Mouse (Mus musculus) midbrain, embryonic 12.5 days (tissue): ENCODE results near the gene Slc22a23. TPM values are rescaled to one million over a fixed set of nuclear protein-coding genes. Genes with fewer than 3 reads are reported as not detected.

Experiments used
- ATAC-seq: fragments of 200-750 bp; cut with Nextera tagmentation; 2 replicates; pipeline ENCODE4 v1.8.0; 2017; ENCODE audit warnings: low read depth, moderate TSS enrichment, moderate library complexity; ENCODE audit not compliant: low FRiP score
- H3K27ac ChIP-seq: fragments of 300-500 bp; sonication (generic); replicated peaks from 2 replicates; pipeline ENCODE4 v1.5.1; 2016; ENCODE audit warnings: mild to moderate bottlenecking
- H3K27me3 ChIP-seq: fragments of 300-500 bp; sonication (generic); 2 replicates; pipeline ENCODE4 v1.6.1; 2016; ENCODE audit warnings: mild to moderate bottlenecking
- H3K36me3 ChIP-seq: fragments of 300-500 bp; sonication (generic); 2 replicates; pipeline ENCODE4 v1.6.1; 2016
- H3K4me1 ChIP-seq: fragments of 300-500 bp; sonication (generic); 2 replicates; pipeline ENCODE4 v1.6.1; 2016
- H3K4me2 ChIP-seq: fragments of 300-500 bp; sonication (generic); replicated peaks from 2 replicates; pipeline ENCODE4 v1.6.1; 2016; ENCODE audit warnings: mild to moderate bottlenecking, moderate library complexity
- H3K4me3 ChIP-seq: fragments of 300-500 bp; sonication (generic); 2 replicates; pipeline ENCODE4 v1.5.1; 2016; ENCODE audit warnings: mild to moderate bottlenecking
- H3K9ac ChIP-seq: fragments of 300-500 bp; sonication (generic); replicated peaks from 2 replicates; pipeline ENCODE4 v1.6.1; 2016; ENCODE audit warnings: mild to moderate bottlenecking, moderate library complexity
- H3K9me3 ChIP-seq: fragments of 300-500 bp; sonication (generic); 2 replicates; pipeline ENCODE4 v1.6.1; 2016; ENCODE audit warnings: mild to moderate bottlenecking
- WGBS: fragments of 180-500 bp; shearing (Covaris S2); methylation state at CpG from one replicate; pipeline ENCODE4 v1.1.7; 2016; 5-methylcytosine and 5-hydroxymethylcytosine counted together
- polyA plus RNA-seq: library from polyadenylated mRNA; unstranded; fragments of >200 nt; fragmentation: Nextera tagmentation; extraction: Ambion mirVana; gene quantifications from 2 replicates; pipeline ENCODE4 v1.2.1, GENCODE M21; 2016

Slc22a23 gene
- polyA plus RNA-seq, 1 experiment from 2014 or later, result 24.3 TPM

DNA sequence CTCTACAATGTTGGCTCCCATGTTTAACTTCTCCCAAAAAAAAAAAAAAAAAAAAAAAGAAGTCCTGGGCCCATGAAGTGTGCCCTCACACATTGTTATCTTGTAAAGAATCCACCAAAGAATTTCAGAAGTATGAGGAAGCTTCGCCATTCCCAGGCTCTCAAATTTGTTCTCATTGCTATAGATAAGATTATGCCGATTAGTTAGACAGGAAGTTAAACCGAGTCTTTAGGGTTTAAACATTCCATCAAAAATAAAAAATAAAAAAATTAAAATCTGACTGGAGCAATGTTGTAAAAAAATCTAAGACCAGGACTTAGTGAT lies 36.4 kb downstream of the Slc22a23 start:
- H3K27me3 ChIP-seq, result no peaks in the 10 kb centered on the region
- ATAC-seq, result no peak
- no peak overlapping the region for H3K9ac ChIP-seq
- H3K4me1 ChIP-seq, result peaks cover 16% of the 10 kb centered on the region; the same call in 1 of the 2 replicates
- 97% methylated on average over 3 of the region's 3 CpGs for WGBS
- H3K9me3 ChIP-seq, result no peaks in the 10 kb centered on the region
- no peak overlapping the region for H3K4me3 ChIP-seq
- peaks cover 11% of the 10 kb centered on the region for H3K36me3 ChIP-seq
- no peak overlapping the region for H3K4me2 ChIP-seq
- H3K27ac ChIP-seq, result no peak overlapping the region

DNA sequence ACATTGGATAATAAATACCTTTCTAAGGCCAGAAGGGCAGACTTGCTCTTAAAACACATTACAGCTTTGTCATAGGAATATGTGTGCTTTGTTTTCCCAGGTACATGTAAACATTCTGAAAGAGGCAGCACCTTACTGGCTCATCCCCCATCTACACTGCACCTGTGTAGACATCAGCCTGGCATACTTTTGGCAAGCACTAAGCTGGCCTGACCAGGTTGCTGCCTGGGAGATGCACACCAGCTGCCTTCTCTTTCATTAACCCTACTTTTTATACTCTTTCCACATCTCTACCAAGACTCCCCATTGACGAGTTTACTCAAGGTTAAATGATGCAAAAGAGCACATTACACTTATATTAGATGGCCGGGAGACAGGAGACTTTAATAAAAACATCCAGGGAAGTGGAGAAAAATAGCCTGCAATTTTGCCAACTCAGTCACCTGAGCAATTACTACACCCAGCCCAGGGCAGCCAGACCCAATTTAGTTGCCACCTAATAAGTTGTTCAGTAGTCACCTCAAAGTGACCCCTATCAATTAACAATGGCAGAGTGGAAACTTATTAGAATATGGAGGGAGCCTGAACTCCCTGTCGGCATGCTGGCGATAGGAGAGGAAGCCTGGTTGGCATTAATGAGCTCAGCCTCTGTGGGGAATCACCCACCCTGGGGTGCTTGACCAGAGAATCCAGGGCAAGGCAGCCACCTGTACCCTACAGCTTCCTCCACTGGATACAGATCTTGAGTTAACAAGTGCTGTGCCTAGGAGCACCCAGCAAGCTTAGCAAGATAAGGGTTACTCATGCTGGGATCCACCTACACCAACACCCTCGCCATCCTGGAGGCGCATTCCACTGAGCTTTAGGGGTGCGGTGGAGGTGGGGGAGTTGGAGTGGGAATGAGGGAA lies 37.0 kb downstream of the Slc22a23 start:
- Histone ChIP-seq H3K4me3 (no peak overlapping the region), H3K9ac (no peak overlapping the region), H3K4me2 (no peak overlapping the region), H3K27ac (no peak overlapping the region), H3K36me3 (peaks cover 11% of the 10 kb centered on the region), H3K9me3 (no peaks in the 10 kb centered on the region), H3K4me1 (peaks cover 9% of the 10 kb centered on the region; the same call in 1 of the 2 replicates), H3K27me3 (no peaks in the 10 kb centered on the region)
- ATAC-seq, result no peak
- 68% methylated on average over 7 of the region's 7 CpGs for WGBS

DNA sequence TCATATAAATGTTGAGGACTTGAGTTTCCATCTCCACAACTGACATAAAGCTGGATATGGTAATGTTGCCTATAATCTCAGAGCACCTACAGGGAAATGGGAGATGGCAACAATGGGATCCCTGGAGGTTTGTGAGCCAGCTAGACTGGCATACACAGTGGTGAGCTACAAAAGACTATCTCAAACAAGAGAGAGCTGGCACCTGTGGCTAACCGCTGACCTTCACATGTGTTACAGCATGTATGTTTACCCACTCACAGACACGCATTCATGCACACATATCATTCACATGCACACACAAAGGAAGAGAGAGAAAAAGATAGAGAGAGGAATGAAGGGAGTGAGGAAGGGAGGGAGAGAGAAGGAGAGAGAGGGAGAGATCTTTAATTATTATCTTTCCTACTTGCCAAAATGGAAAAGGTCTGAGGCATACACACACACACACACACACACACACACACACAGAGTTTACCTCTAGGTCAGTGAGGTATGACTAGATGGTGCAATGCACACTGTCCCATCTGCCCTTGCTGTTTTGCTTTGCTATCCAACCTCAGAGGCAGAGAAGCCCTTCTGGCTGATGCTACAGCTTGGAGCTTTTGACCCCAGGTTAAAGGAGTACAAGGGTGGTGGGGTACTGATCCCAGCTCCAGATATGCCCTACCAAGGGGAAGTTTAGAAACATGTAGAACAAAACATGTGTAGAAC lies 38.9 kb downstream of the Slc22a23 start:
- WGBS, result 92% methylated on average over 2 of the region's 2 CpGs

DNA sequence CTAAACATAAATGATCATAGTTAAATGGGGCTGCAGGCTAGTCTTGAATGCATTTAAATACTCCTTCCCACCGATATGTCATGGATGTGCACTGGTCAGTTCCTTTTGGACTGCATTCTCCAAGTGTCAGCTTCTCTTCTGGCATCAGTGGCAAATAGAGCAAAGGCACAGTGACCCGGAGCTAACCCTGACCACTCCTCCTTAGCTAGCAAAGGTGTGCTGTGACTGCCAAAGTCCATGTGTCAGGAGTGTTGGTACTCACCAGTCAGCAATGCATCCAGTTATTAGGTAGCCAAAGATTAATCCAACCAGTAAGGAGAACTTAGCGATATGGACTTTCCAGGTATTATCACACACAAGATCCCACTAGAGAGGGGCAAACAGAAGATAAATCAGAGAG lies 40.1 kb downstream of the Slc22a23 start:
- H3K4me1 ChIP-seq, result peaks cover 9% of the 10 kb centered on the region

More for the DNA sequence above, 38.9 kb downstream of the Slc22a23 start:
- Histone ChIP-seq H3K27ac (no peak overlapping the region), H3K4me3 (no peak overlapping the region), H3K4me2 (no peak overlapping the region), H3K4me1 (peaks cover 9% of the 10 kb centered on the region), H3K9me3 (no peaks in the 10 kb centered on the region), H3K9ac (no peak overlapping the region), H3K27me3 (no peaks in the 10 kb centered on the region), H3K36me3 (peaks cover 20% of the 10 kb centered on the region)
- ATAC-seq, result no peak

DNA sequence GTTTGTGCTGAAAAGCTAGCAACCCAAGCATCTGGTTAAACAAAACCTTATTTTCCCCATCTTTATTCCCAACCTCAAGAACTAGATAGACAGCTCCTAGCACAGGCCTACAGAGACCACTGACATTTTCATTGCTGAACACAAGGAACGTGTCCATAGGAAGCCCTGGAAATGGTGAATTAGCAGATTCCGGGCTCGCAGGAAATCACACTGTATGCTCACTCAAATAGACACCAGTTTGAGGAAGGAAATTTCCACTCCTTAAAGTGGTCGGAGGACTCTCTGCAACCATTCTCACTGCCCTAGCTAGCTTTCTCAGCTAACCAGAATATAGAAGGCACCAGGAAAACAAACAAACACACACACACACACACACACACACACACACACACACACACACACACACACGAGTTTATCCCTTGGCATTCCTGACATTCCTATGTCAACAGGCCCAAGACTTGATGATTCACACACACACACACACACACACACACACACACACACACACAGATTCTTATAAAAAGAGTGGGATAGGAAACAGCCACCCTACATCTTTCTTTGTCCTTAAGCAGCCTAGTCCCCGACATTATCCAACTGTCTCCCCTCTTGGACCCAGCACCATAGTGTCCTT lies 41.5 kb downstream of the Slc22a23 start:
- peaks cover 34% of the 10 kb centered on the region for H3K36me3 ChIP-seq
- no peaks in the 10 kb centered on the region for H3K27me3 ChIP-seq
- ATAC-seq, result no peak
- H3K4me3 ChIP-seq, result no peak overlapping the region
- peaks cover 9% of the 10 kb centered on the region for H3K4me1 ChIP-seq
- H3K9ac ChIP-seq, result no peak overlapping the region
- WGBS, result 71% methylated on average over 6 of the region's 6 CpGs
- no peaks in the 10 kb centered on the region for H3K9me3 ChIP-seq
- H3K27ac ChIP-seq, result no peak overlapping the region
- H3K4me2 ChIP-seq, result no peak overlapping the region

More for the DNA sequence above, 40.1 kb downstream of the Slc22a23 start:
- H3K9me3 ChIP-seq, result no peaks in the 10 kb centered on the region
- H3K36me3 ChIP-seq, result peaks cover 22% of the 10 kb centered on the region
- H3K27me3 ChIP-seq, result no peaks in the 10 kb centered on the region
- H3K27ac ChIP-seq, result no peak overlapping the region
- 93% methylated on average over 3 of the region's 3 CpGs for WGBS
- no peak overlapping the region for H3K4me3 ChIP-seq
- no peak overlapping the region for H3K4me2 ChIP-seq
- ATAC-seq, result no peak
- no peak overlapping the region for H3K9ac ChIP-seq

DNA sequence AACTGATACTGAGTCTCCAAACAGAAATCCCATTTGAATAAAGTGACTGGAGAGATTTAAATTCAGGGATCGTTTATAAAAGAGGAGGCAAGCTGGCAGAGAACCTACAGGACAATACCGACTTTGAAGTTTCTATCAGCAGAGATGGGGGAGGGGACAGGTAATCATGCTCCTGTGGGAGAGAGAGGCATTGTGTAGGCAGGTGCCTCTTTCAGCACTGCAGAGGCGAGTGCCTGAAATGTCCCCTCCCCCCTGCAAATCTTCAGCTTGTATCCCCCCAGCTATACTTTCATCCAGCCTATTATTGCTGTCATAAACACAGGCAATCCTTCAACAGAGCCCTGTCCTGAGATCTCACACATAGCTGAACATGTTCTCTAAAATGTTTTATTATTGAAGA lies 43.4 kb downstream of the Slc22a23 start:
- WGBS, result 32% methylated on average over 3 of the region's 3 CpGs
- H3K4me1 ChIP-seq, result peaks cover 4% of the 10 kb centered on the region
- H3K9ac ChIP-seq, result no peak overlapping the region
- no peak overlapping the region for H3K27ac ChIP-seq
- peaks cover 53% of the 10 kb centered on the region for H3K36me3 ChIP-seq
- H3K4me2 ChIP-seq, result no peak overlapping the region
- no peak overlapping the region for H3K4me3 ChIP-seq
- no peaks in the 10 kb centered on the region for H3K9me3 ChIP-seq
- no peak for ATAC-seq
- H3K27me3 ChIP-seq, result no peaks in the 10 kb centered on the region

DNA sequence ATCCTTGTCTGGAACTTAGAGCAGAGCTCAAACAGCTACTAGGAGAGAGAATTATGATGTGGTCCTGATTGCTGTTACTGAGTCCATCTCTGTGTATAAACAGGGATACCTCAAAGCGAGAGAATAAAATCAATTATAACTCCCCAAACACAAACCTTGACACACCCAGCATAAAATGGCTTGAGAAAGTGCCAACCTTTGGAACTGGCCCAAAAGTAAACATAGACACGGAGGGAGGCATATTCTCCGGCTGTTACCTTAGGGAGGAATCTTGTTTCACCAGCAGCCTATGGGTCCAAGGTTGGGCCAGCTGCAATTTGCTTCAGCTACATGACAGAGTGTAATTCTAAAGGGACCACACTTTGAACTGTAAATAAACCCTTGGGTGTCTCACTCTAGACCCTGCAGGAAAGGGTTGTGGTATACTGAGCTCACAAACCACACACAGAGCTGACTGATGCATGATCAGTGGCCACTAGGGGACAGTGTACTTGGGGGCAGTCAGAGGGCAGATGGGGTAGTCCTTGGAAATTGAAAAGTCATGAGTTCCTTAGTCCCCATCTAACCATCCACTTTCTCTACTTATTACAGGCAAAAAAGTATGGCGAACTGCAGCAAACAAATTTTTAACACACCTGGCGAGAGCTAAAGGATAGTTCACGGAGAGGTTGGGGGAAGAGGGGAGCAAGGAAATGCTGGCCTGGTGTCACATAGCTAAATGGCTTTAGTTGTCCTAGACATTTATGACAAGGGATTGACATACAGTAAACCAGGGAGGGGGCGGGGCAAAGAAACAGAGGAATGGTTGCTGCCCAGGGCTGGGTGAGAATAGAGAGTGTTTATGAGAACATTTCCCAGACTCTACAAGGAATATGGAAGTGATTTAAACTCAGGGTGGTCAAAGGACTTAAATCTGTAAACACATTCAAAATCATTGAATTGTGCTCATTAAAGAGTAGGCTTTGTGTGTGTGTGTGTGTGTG lies 45.3 kb downstream of the Slc22a23 start:
- Histone ChIP-seq H3K4me3 (no peak overlapping the region), H3K27ac (no peak overlapping the region), H3K27me3 (no peaks in the 10 kb centered on the region), H3K9ac (no peak overlapping the region), H3K36me3 (peaks cover 55% of the 10 kb centered on the region), H3K4me1 (peaks cover 4% of the 10 kb centered on the region), H3K4me2 (no peak overlapping the region), H3K9me3 (no peaks in the 10 kb centered on the region)
- ATAC-seq, result no peak
- 94% methylated on average over 7 of the region's 7 CpGs for WGBS

DNA sequence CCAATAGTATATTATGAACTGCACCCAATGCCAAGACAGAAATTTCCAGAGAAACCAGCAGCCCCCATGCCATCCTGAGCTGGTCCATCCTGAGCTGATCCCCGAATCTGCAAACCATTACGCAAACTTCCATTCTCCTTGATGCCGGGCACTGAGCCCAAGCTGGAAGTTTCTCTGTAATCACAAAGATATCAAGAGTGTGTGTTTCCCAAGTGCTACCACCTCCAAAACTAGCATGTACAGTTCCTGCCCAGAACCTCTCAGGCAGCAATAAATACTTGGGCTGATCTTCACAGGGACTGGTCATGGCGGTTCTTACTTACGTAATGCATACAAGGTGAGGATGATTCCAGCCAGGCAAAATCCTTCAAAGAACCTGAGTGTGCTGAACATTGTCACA lies 46.3 kb downstream of the Slc22a23 start:
- H3K27ac ChIP-seq, result no peak overlapping the region
- H3K9ac ChIP-seq, result no peak overlapping the region
- ATAC-seq, result no peak
- H3K9me3 ChIP-seq, result no peaks in the 10 kb centered on the region
- H3K4me2 ChIP-seq, result no peak overlapping the region
- H3K4me3 ChIP-seq, result no peak overlapping the region
- no peaks in the 10 kb centered on the region for H3K27me3 ChIP-seq
- peaks cover 4% of the 10 kb centered on the region for H3K4me1 ChIP-seq
- peaks cover 49% of the 10 kb centered on the region for H3K36me3 ChIP-seq
- WGBS, result 98% methylated on average over 5 of the region's 5 CpGs

DNA sequence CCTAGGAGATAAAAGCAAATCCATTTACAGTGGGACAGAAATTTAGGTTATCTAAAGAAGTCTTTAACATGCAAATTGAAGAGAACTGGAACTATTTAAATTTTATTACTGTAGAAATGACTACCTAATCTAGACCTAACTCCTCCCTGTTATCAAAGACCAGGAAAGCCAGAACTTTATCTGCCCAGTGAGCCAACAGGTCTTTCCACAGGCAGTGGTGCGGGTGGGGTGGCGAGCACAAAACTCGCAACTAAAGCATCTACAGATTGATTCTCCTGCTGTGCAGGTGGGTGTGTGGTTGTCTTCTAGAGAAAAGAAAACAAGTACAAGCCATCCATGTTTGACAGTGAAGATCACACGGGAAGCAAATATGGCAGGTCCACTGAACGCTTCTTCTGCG lies 46.9 kb downstream of the Slc22a23 start:
- no peak overlapping the region for H3K27ac ChIP-seq
- H3K9me3 ChIP-seq, result no peaks in the 10 kb centered on the region
- H3K4me1 ChIP-seq, result peaks cover 4% of the 10 kb centered on the region
- H3K4me3 ChIP-seq, result no peak overlapping the region
- no peak overlapping the region for H3K4me2 ChIP-seq
- WGBS, result 98% methylated on average over 6 of the region's 6 CpGs
- peaks cover 48% of the 10 kb centered on the region for H3K36me3 ChIP-seq
- no peak overlapping the region for H3K9ac ChIP-seq
- no peak for ATAC-seq
- no peaks in the 10 kb centered on the region for H3K27me3 ChIP-seq

DNA sequence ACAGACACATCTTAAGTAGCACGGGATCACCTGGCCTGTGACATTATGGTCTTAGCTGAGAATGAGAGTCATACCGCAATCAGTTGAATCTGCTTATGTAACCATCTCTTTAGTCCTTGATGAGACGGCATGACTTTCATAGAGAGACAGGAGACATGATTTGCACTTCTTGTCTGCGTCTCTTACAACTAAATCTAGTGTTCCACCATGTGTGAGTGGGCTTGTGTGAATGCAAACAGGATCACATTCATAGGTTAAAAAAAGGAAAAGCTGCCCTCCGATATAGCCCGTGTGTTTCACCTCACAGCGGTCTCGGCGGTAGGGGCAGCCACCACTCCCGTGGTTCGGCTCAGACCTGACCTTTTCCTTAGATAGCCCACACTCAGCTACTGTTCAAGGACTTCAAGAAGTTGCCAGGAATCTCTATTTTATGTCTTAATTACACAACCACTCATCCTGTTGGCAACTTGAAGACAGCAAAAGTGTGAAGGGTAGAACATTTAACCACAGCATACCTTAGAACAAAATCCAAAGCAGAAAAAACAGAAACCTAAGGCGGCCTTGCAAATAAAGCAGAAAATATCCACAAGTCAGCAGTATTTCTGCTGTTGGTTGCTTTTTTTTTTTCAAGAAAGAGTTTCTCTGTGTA lies 49.1 kb downstream of the Slc22a23 start:
- H3K9me3 ChIP-seq, result no peaks in the 10 kb centered on the region
- whole genome bisulfite sequencing, result 94% methylated on average over 12 of the region's 12 CpGs
- H3K4me1 ChIP-seq, result no peaks in the 10 kb centered on the region
- H3K36me3 ChIP-seq, result peaks cover 39% of the 10 kb centered on the region
- H3K9ac ChIP-seq, result no peak overlapping the region
- H3K27me3 ChIP-seq, result no peaks in the 10 kb centered on the region
- no peak overlapping the region for H3K27ac ChIP-seq
- no peak overlapping the region for H3K4me3 ChIP-seq
- no peak for ATAC-seq
- no peak overlapping the region for H3K4me2 ChIP-seq

DNA sequence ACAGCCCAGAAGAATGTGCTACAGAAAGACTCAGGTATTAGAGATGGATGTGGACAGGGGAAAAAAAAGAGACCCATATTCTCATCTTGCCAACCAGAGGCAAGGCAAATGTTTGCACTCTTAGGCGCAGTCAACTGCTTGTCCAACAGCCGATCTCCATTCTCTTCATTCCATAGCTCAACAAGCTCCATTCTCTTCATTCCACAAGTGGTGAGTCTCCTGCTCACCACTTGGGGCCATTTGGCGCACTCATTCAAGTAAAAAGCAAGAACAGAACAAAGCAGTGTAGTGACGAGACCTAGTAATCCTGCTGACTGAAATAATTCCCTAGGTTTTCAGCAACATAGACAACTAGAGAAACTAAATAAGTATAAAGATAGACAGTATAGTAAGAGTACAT lies 50.8 kb downstream of the Slc22a23 start:
- H3K9me3 ChIP-seq, result no peaks in the 10 kb centered on the region
- no peak overlapping the region for H3K4me3 ChIP-seq
- 71% methylated on average over 4 of the region's 4 CpGs for WGBS
- peaks cover 7% of the 10 kb centered on the region for H3K4me1 ChIP-seq
- peaks cover 31% of the 10 kb centered on the region for H3K36me3 ChIP-seq
- no peaks in the 10 kb centered on the region for H3K27me3 ChIP-seq
- ATAC-seq, result no peak
- no peak overlapping the region for H3K27ac ChIP-seq
- no peak overlapping the region for H3K9ac ChIP-seq
- H3K4me2 ChIP-seq, result no peak overlapping the region
